Mouse (Mus musculus) forebrain, embryonic 14.5 days (tissue): ENCODE measurements around the gene Hpse2. TPM values are rescaled to one million over a fixed set of nuclear protein-coding genes. Genes with fewer than 3 reads are reported as not detected.

Source experiments
- ATAC-seq: fragments of 200-750 bp; cut with Nextera tagmentation; 2 replicates; pipeline ENCODE4 v1.8.0; 2017; ENCODE audit warnings: mild to moderate bottlenecking, moderate library complexity
- DNase-seq: peaks from one replicate; pipeline ENCODE4 v3.0.0-alpha.2; 2015; ENCODE audit warnings: low spot score
- H3K27ac ChIP-seq: fragments of 300-500 bp; sonication (generic); 2 replicates; pipeline ENCODE4 v1.5.1; 2014; ENCODE audit warnings: low read depth, mild to moderate bottlenecking, control low read depth, low read length, moderate library complexity
- H3K27me3 ChIP-seq: fragments of 300-500 bp; sonication (generic); replicated peaks from 2 replicates; pipeline ENCODE4 v1.6.1; 2014; ENCODE audit warnings: low read length, control low read depth, mixed read lengths; ENCODE audit not compliant: control insufficient read depth, insufficient read depth
- H3K36me3 ChIP-seq: fragments of 300-500 bp; sonication (generic); 2 replicates; pipeline ENCODE4 v1.6.1; 2014; ENCODE audit warnings: low read length, control low read depth; ENCODE audit not compliant: control insufficient read depth, insufficient read depth
- H3K4me1 ChIP-seq: fragments of 300-500 bp; sonication (generic); 2 replicates; pipeline ENCODE4 v1.6.1; 2014; ENCODE audit warnings: antibody characterized with exemption, low read length, control low read depth; ENCODE audit not compliant: control insufficient read depth, insufficient read depth
- H3K4me2 ChIP-seq: fragments of 300-500 bp; sonication (generic); 2 replicates; pipeline ENCODE4 v1.6.1; 2014; ENCODE audit warnings: mild to moderate bottlenecking, control low read depth, low read length
- H3K4me3 ChIP-seq: fragments of 300-500 bp; sonication (generic); 2 replicates; pipeline ENCODE4 v1.5.1; 2014; ENCODE audit warnings: low read depth, low read length, control low read depth
- H3K9ac ChIP-seq: fragments of 300-500 bp; sonication (generic); 2 replicates; pipeline ENCODE4 v1.6.1; 2014; ENCODE audit warnings: mild to moderate bottlenecking, low read length, control low read depth, moderate library complexity
- H3K9me3 ChIP-seq: fragments of 300-500 bp; sonication (generic); replicated peaks from 2 replicates; pipeline ENCODE4 v1.6.1; 2016; ENCODE audit warnings: low read length, control low read depth, mixed read lengths; ENCODE audit not compliant: control insufficient read depth
- WGBS: fragments of 180-500 bp; shearing (Covaris S2); extraction: QIAGEN DNeasy Blood & Tissue Kit; methylation state at CpG from one replicate; pipeline ENCODE4 v1.1.7; 2014; 5-methylcytosine and 5-hydroxymethylcytosine counted together
- polyA plus RNA-seq: library from polyadenylated mRNA; unstranded; fragments of >200 nt; fragmentation: Nextera tagmentation; extraction: Ambion mirVana; gene quantifications from 2 replicates; pipeline ENCODE4 v1.2.1, GENCODE M21; 2014

Gene Hpse2
- polyA plus RNA-seq, 1 experiment from 2014 or later, result 0.04 TPM

DNA sequence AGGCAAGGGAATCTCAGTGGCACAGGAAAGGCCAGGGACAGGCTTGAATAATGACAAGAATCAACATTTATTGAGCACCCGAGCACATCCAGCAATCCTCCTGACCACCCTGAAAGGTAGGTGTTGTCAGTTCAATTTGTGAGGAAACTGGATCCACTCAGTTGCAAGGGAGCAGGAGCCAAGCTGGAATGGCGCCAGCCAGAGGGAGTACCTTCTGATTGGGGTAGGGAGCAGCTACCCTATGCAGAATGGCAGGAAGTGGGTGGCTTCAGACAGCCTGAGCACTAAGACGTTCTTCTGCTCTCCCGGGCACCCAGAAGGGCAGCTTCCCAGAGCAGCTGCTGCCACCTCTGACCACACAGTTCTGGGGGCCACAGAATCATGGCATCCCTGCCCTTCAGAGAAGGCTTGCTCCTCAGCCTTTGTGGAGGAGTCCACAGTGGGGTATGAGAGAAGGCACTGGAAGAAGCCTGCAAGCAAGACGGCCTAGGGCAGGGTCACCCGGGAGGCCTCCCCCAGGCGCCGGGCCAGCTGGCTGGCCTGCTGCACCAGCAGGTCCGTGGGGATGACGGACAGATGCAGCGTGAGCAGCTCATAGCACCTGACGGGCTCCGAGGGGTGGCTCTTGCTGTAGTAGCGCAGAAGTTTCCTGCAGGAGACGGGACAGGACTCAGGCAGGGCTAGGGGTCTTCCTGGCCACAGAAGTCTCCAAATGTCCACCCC lies 632.8 kb downstream of the Hpse2 start:
- no peaks in the 10 kb centered on the region for H3K36me3 ChIP-seq
- 70% methylated on average over 15 of the region's 15 CpGs for WGBS
- no peak overlapping the region for H3K4me2 ChIP-seq
- H3K9ac ChIP-seq, result no peak overlapping the region
- no peak overlapping the region for H3K27ac ChIP-seq
- peaks cover 16% of the 10 kb centered on the region for H3K4me1 ChIP-seq
- H3K9me3 ChIP-seq, result no peaks in the 10 kb centered on the region
- DNase-seq (peak; percentile 39), ATAC-seq (no peak)
- H3K4me3 ChIP-seq, result no peak overlapping the region
- H3K27me3 ChIP-seq, result no peaks in the 10 kb centered on the region

DNA sequence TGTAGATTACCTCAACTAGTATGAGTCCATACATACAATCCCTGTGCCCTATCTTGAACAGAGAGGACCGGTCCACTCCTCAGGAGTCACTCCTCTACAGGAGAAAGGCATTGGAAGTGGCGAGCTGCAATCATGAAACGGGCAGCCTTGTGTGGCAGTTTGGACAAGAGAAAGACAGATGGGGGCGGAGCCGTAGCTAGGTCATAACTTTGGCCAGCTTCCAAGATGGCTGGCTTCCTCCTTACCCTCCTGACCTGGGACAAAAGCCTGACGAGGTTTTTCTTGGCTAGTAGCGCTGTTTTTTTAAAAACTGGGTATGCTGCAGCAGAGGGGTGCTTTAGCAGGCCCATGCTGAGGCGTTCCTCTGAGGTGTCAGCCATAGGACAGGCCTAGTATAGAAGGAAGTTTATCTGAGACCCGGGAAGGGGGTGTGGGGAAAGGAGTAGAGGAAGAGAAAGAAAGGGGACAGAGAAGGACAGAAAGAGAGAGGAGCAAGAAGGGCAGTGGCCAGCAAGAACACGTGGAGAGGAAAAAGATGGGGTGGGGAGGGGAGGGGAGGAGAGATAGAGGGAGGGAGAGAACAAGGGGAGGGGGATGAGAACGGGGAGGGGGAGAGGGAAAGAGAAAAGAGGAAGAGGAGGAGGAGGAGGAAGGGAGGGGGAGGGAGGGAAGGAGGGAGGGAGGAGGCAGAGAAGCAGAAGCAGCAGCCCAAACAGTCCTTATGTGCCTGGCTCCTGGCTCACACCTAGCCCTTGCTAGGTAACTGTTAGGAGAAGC lies 634.8 kb downstream of the Hpse2 start:
- Histone ChIP-seq H3K36me3 (no peaks in the 10 kb centered on the region), H3K9ac (no peak overlapping the region; the same call in 1 of the 2 replicates), H3K4me1 (peaks cover 16% of the 10 kb centered on the region), H3K9me3 (no peaks in the 10 kb centered on the region), H3K4me3 (no peak overlapping the region), H3K4me2 (peak overlapping the region; percentile 64), H3K27me3 (no peaks in the 10 kb centered on the region), H3K27ac (no peak overlapping the region; the same call in 1 of the 2 replicates)
- DNase-seq (peak; percentile 67), ATAC-seq (peak; percentile 15; the same call in 1 of the 2 replicates)
- WGBS, result 19% methylated on average over 11 of the region's 11 CpGs

DNA sequence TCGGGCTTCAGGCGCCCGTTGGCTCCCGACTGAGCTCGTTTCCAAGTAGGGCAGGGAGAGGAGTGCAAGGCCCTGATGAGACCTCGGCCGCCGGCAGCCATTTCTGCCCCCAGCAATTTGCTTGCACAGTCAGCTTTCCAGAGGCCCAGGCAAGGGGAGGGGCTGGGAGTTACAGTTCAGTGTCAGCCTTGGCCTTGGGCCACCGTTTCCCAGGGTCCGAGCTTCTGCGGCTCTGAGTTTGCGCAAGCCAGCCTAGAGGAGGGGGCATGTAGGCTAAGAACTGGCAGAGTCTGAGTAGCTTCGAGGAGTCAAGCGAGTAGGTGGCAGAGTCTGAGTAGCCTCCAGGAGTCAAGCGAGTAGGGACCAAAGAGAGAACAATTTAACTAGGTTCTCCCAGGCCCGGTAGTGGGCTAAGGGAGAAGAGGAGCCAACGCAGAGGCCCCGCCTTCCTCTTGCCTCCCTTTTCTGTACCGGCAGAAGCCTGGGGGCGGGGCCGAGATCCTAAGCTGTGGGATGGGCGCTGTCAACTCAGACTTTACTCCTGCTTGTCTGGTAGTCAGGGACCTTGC lies 635.7 kb downstream of the Hpse2 start, which contains the start of gene Pyroxd2:
TSS of gene Pyroxd2 (minus strand) at position 413 of the 569 bp plus-strand sequence.
- H3K4me1 ChIP-seq, result peaks cover 16% of the 10 kb centered on the region

GRCm38 (mm10) chr19:42750196-42750595 lies 638.0 kb downstream of the Hpse2 start:
- WGBS, result 91% methylated on average over 11 of the region's 11 CpGs

More for the DNA sequence above, 635.7 kb downstream of the Hpse2 start, which contains the start of gene Pyroxd2:
- Histone ChIP-seq H3K36me3 (no peaks in the 10 kb centered on the region), H3K27me3 (no peaks in the 10 kb centered on the region), H3K4me3 (peak within 1 kb of the TSS; percentile 32), H3K4me2 (peak within 1 kb of the TSS; percentile 64), H3K27ac (peak within 1 kb of the TSS; percentile 71), H3K9ac (peak within 1 kb of the TSS; percentile 67), H3K9me3 (no peaks in the 10 kb centered on the region)
- 2% methylated on average over 22 of the region's 22 CpGs for WGBS
- ATAC-seq (peak; percentile 88), DNase-seq (peak; percentile 90)

GRCm38 (mm10) chr19:42746702-42747101 lies 641.5 kb downstream of the Hpse2 start:
- peaks cover 10% of the 10 kb centered on the region; the same call in 1 of the 2 replicates for H3K4me1 ChIP-seq
- ATAC-seq (no peak), DNase-seq (no peak)
- no peak overlapping the region for H3K27ac ChIP-seq
- no peak overlapping the region for H3K4me3 ChIP-seq
- no peak overlapping the region for H3K9ac ChIP-seq
- H3K4me2 ChIP-seq, result no peak overlapping the region
- 87% methylated on average over 8 of the region's 8 CpGs for WGBS
- no peaks in the 10 kb centered on the region for H3K36me3 ChIP-seq
- no peaks in the 10 kb centered on the region for H3K9me3 ChIP-seq
- no peaks in the 10 kb centered on the region for H3K27me3 ChIP-seq

More at GRCm38 (mm10) chr19:42750196-42750595, 638.0 kb downstream of the Hpse2 start:
- Histone ChIP-seq H3K9ac (no peak overlapping the region), H3K36me3 (no peaks in the 10 kb centered on the region), H3K27me3 (no peaks in the 10 kb centered on the region), H3K4me3 (no peak overlapping the region), H3K4me1 (peaks cover 17% of the 10 kb centered on the region), H3K27ac (no peak overlapping the region), H3K4me2 (no peak overlapping the region), H3K9me3 (no peaks in the 10 kb centered on the region)
- no peak for DNase-seq
- no peak for ATAC-seq

DNA sequence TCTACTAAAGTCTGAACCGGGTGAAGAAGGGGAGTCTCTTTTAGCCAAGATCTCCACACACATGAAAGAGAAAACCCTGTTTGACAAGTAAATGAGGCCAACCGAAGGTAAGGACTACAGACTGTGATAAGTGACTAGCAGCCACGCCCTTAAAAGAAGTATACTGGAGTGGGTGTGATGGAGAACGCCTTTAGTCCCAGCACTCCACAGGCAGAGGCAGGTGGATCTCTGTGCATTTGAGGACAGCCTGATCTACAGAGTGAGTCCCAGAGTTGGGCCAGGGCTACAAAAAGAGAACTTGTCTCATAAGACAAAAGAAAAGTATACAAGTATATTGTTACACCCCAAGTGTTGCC lies 642.3 kb downstream of the Hpse2 start:
- no peak for ATAC-seq
- 75% methylated on average over 4 of the region's 4 CpGs for WGBS

DNA sequence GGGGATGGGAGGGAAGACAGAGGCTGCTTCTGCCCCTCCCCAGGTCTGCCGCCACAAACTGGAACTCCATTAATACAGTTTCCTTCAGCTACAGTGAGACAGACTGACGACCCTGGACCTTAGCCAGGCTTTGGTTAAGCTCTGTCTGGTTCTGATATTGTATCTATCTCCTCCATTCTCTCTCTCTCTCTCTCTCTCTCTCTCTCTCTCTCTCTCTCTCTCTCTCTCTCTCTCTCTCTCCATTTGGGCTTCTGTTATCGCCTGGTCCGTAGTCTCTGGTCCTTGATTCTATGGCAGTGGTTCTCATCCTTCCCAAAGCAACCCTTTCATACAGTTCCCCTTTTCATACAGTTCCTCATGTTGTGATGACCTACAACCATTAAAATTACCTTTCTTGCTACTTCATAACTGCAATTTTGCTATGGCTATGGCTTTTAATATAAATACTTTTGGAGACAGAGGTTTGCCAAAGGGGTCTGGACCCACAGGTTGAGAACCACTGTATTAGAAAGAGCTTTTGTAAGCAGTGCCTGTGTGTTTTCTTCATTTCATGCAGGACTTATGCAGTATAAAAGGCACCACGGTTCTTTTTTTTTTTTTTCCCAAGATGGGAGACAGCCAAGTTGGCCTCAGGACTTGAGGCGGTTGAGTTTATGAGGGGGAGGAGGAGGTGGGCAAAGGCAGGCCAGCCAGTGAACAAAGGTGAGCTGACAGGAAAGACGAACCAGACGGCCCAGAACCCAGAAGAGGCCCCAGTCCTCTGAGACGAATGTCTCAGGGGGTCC lies 642.9 kb downstream of the Hpse2 start:
- 43% methylated on average over 9 of the region's 9 CpGs for WGBS
- no peak overlapping the region for H3K4me2 ChIP-seq
- no peaks in the 10 kb centered on the region for H3K9me3 ChIP-seq
- ATAC-seq, result no peak
- H3K36me3 ChIP-seq, result no peaks in the 10 kb centered on the region
- H3K27ac ChIP-seq, result no peak overlapping the region
- DNase-seq, result no peak
- no peaks in the 10 kb centered on the region for H3K27me3 ChIP-seq
- H3K4me3 ChIP-seq, result no peak overlapping the region
- H3K9ac ChIP-seq, result no peak overlapping the region
- H3K4me1 ChIP-seq, result peaks cover 9% of the 10 kb centered on the region; the same call in 1 of the 2 replicates

More for the DNA sequence above, 642.3 kb downstream of the Hpse2 start:
- no peaks in the 10 kb centered on the region for H3K9me3 ChIP-seq
- H3K27ac ChIP-seq, result no peak overlapping the region
- no peak overlapping the region for H3K4me3 ChIP-seq
- H3K36me3 ChIP-seq, result no peaks in the 10 kb centered on the region
- H3K4me1 ChIP-seq, result peaks cover 9% of the 10 kb centered on the region; the same call in 1 of the 2 replicates
- H3K9ac ChIP-seq, result no peak overlapping the region
- H3K4me2 ChIP-seq, result no peak overlapping the region
- no peak for DNase-seq
- H3K27me3 ChIP-seq, result no peaks in the 10 kb centered on the region

- H3K36me3 ChIP-seq, result no peaks in the 10 kb centered on the region
- DNase-seq, result peak; percentile 76
- no peak overlapping the region for H3K27ac ChIP-seq
- H3K4me1 ChIP-seq, result peaks cover 9% of the 10 kb centered on the region; the same call in 1 of the 2 replicates
- no peak overlapping the region for H3K9ac ChIP-seq
- no peaks in the 10 kb centered on the region for H3K9me3 ChIP-seq
- WGBS, result 30% methylated on average over 4 of the region's 4 CpGs
- H3K4me2 ChIP-seq, result no peak overlapping the region
- H3K4me3 ChIP-seq, result no peak overlapping the region
- H3K27me3 ChIP-seq, result no peaks in the 10 kb centered on the region
- peak; percentile 83 for ATAC-seq
These were observed 644.0 kb downstream of the Hpse2 start for GRCm38 (mm10) chr19:42744162-42744586.
